In genomic region chr5:51552483-51553091, GRCm38 (mm10) we compare ENCODE assay signal across 8 mouse cellular contexts. TPM values are rescaled to one million over a fixed set of nuclear protein-coding genes. Genes with fewer than 3 reads are reported as not detected.
DNase-seq lines count a peak whose midpoint lies in the region; ATAC-seq lines count a peak whose summit lies in the region.

No protein-coding gene starts in this region.

- intact Hi-C loops in gastrocnemius, postnatal 36 days (cut with DNase I): no loop called here
- intact Hi-C loops in left cerebral cortex, postnatal 36 days (cut with DNase I): loop anchor here (10.0 kb wide), 2 partner anchors 122 to 182 kb away; no protein-coding TSS in a partner anchor

- peak; percentile 81 for ATAC-seq in megakaryocyte progenitor cell, adult 5-6 weeks (replicated peaks; ENCODE audit: poor library complexity)

- DNase-seq in adrenal gland, postnatal 10 days: peak; percentile 77
- peak; percentile 77 for DNase-seq in embryo, embryonic 10.5 days (ENCODE audit: low spot score)
- DNase-seq in gastrocnemius, postnatal 36 days: peak; percentile 47 to 49
- peak; percentile 25 for DNase-seq in induced T-regulatory cell, adult 2 months (ENCODE audit: low read depth)
- peak; percentile 32 to 43 for DNase-seq in left cerebral cortex, postnatal 36 days (ENCODE audit: low spot score in 2 of 2)
- peak; percentile 28 to 60 for DNase-seq in right cerebral cortex, adult 2 months (ENCODE audit: low spot score in 2 of 2)
- no peak for DNase-seq in MN1 (ENCODE audit: low spot score)

RNA-seq across cellular contexts. Expression of gene Ppargc1a, which starts 14.9 kb away (rescaled TPM):
- total RNA-seq in adrenal gland, postnatal 10 days (2021): 10 to 100 TPM; 34.5 to 47.2 TPM
- total RNA-seq in gastrocnemius, postnatal 36 days (2021): 10 to 100 TPM; 32.1 to 59.9 TPM
- 10 to 100 TPM; 54.8 to 55.6 TPM for total RNA-seq in left cerebral cortex, postnatal 36 days (2021)
- 0.27 TPM in 1 of 2 replicates, not detected in the other for total RNA-seq in megakaryocyte progenitor cell, adult 5-6 weeks (2015)
- total RNA-seq in megakaryocyte progenitor cell, adult 5-6 weeks (2017): 1.9 TPM in 1 of 2 replicates, not detected in the other

Comparison
In these comparisons a context has a peak if more than half of its experiments do, and no peak if none do; other contexts are left out.
1. RNA of gene Ppargc1a, which starts 14.9 kb away (total RNA-seq): 32.1 to 59.9 TPM in gastrocnemius, postnatal 36 days, 54.8 to 55.6 TPM in left cerebral cortex, postnatal 36 days and 34.5 to 47.2 TPM in adrenal gland, postnatal 10 days; 0.27 to 1.9 TPM in megakaryocyte progenitor cell, adult 5-6 weeks; every median in the first group is over 10 times any median in the second.